Mouse (Mus musculus): ENCODE results near the gene Slc44a5. TPM values are rescaled to one million over a fixed set of nuclear protein-coding genes. Genes with fewer than 3 reads are reported as not detected.

Slc44a5 gene
- polyA plus RNA-seq, 1 experiment from 2014 or later: 0.81 TPM

DNA sequence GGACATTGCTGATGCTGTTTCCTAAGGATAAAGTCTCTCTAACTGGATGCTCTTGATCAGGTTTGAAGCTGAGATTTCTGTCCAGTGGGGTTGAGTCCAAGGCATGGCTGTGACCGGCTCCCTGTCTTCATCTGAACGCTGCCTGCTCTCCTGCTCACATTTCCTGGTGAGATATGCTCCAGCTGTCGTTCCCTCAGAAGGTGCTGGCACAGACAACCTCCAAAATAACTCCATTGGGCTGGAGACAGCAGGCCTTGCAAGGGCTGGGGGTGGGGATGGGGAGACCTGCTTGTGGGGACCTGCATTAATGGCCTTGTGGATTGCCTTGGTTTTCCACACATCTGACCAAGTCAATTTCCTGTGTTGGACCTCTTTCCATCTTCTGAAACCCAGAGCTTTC lies 311.0 kb downstream of the Slc44a5 start:
- H3K27me3 ChIP-seq (ENCODE audit: control insufficient read depth, insufficient read depth, low read length): no peaks in the 10 kb centered on the region
- ATAC-seq (ENCODE audit: low FRiP score, low TSS enrichment): 0 out of 2 replicates have a peak, but pooled peaks have one; percentile 33
- no peak overlapping the region for H3K9ac ChIP-seq (ENCODE audit: low read depth, low read length)
- H3K4me3 ChIP-seq (ENCODE audit: low read length): no peak overlapping the region
- no peaks in the 10 kb centered on the region for H3K36me3 ChIP-seq (ENCODE audit: control insufficient read depth, insufficient read depth, low read length)
- H3K4me1 ChIP-seq (ENCODE audit: control insufficient read depth, insufficient read depth, low read length): 0 out of 2 replicates have a peak, but pooled peaks cover 5% of the 10 kb centered on the region
- H3K27ac ChIP-seq (ENCODE audit: low read depth, low read length): no peak overlapping the region
- H3K9me3 ChIP-seq (ENCODE audit: control insufficient read depth, low read length): no peaks in the 10 kb centered on the region
- WGBS: 20% methylated on average over 3 of the region's 3 CpGs
- no peak overlapping the region for H3K4me2 ChIP-seq (replicated peaks; ENCODE audit: low read depth, low read length)

DNA sequence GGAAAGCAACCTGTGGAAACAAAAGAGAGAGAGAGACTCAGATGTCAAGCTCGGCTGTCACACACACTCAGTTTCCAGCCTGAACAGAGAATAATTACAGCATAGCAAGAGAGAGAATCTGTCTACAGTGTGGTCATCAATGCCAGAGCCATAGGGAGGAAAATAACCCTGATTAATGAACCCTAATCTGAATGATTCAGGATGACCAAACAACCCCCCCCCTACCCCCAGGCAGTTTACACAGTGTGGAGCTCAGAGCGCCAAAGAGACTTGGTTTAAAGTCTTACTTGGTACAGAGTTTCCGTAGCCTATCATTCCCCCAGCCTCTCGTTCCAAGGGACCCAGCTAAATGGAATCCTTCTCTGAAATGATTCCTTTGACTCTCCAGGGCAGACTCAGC lies 312.1 kb downstream of the Slc44a5 start:
- no peak overlapping the region for H3K9ac ChIP-seq (ENCODE audit: low read depth, low read length)
- ATAC-seq (ENCODE audit: low FRiP score, low TSS enrichment): 0 out of 2 replicates have a peak, but pooled peaks have one; percentile 32
- H3K36me3 ChIP-seq (ENCODE audit: control insufficient read depth, insufficient read depth, low read length): no peaks in the 10 kb centered on the region
- no peaks in the 10 kb centered on the region for H3K9me3 ChIP-seq (ENCODE audit: control insufficient read depth, low read length)
- no peaks in the 10 kb centered on the region for H3K27me3 ChIP-seq (ENCODE audit: control insufficient read depth, insufficient read depth, low read length)
- no peak overlapping the region for H3K4me2 ChIP-seq (replicated peaks; ENCODE audit: low read depth, low read length)
- H3K27ac ChIP-seq (ENCODE audit: low read depth, low read length): no peak overlapping the region
- H3K4me1 ChIP-seq (ENCODE audit: control insufficient read depth, insufficient read depth, low read length): 0 out of 2 replicates have a peak, but pooled peaks cover 5% of the 10 kb centered on the region
- H3K4me3 ChIP-seq (ENCODE audit: low read length): no peak overlapping the region
- 40% methylated on average over 4 of the region's 4 CpGs for WGBS

DNA sequence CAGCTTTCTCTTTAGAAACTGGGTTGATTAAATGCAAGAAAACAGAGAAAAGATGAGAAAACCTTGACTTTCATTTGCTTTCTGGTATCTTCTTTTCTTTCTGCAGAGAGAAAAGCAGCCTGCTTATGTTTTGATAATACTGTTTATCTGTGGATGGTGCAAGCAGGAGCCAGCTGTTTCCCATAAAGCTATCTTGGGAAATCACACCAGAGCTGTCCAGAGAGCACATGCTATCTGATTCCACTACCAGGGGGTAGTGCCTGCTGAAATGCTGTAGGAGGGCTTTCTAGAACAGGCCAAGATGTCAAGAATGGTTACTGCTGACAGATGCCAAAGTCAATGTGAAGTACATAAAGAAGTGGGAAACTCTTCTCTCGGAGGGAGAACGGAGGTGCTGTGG lies 314.0 kb downstream of the Slc44a5 start:
- Histone ChIP-seq H3K4me3 (ENCODE audit: low read length) (no peak overlapping the region), H3K4me2 (replicated peaks; ENCODE audit: low read depth, low read length) (no peak overlapping the region), H3K36me3 (ENCODE audit: control insufficient read depth, insufficient read depth, low read length) (no peaks in the 10 kb centered on the region), H3K27me3 (ENCODE audit: control insufficient read depth, insufficient read depth, low read length) (no peaks in the 10 kb centered on the region), H3K9me3 (ENCODE audit: control insufficient read depth, low read length) (no peaks in the 10 kb centered on the region), H3K9ac (ENCODE audit: low read depth, low read length) (no peak overlapping the region), H3K4me1 (ENCODE audit: control insufficient read depth, insufficient read depth, low read length) (0 out of 2 replicates have a peak, but pooled peaks cover 5% of the 10 kb centered on the region), H3K27ac (ENCODE audit: low read depth, low read length) (no peak overlapping the region)
- peak; percentile 76; the same call in 1 of the 2 replicates for ATAC-seq (ENCODE audit: low FRiP score, low TSS enrichment)
- WGBS: 42% methylated on average over 2 of the region's 2 CpGs

DNA sequence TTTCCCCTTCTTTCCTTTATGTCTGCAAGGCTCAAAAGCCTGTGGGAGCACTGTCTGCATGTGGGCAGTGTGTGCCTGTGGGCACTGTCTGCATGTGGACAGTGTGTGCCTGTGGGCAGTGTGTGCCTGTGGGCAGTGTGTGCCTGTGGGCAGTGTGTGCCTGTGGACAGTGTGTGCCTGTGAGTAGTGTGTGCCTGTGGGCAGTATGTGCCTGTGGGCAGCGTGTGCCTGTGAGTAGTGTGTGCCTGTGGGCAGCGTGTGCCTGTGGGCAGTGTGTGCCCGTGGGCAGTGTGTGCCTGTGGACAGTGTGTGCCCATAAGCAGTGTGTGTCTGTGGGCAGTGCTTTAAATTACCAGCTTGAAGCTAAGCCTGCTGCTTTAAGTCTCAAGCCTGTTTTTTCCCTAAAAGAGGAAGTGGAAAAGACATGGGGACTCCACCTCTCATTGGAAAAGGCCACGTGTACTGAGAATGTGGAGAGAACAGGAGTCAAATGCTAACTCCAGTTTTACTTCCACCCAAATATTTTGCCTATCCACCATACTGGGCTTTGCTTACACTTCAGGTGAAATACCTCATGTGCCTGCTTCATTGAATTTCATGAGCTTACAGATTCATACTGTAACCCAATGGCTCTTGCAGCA lies 315.3 kb downstream of the Slc44a5 start:
- ATAC-seq (ENCODE audit: low FRiP score, low TSS enrichment): no peak
- Histone ChIP-seq H3K9ac (ENCODE audit: low read depth, low read length) (no peak overlapping the region), H3K4me2 (replicated peaks; ENCODE audit: low read depth, low read length) (no peak overlapping the region), H3K27ac (ENCODE audit: low read depth, low read length) (no peak overlapping the region), H3K36me3 (ENCODE audit: control insufficient read depth, insufficient read depth, low read length) (no peaks in the 10 kb centered on the region), H3K4me1 (ENCODE audit: control insufficient read depth, insufficient read depth, low read length) (0 out of 2 replicates have a peak, but pooled peaks cover 5% of the 10 kb centered on the region), H3K27me3 (ENCODE audit: control insufficient read depth, insufficient read depth, low read length) (no peaks in the 10 kb centered on the region), H3K9me3 (ENCODE audit: control insufficient read depth, low read length) (no peaks in the 10 kb centered on the region), H3K4me3 (ENCODE audit: low read length) (no peak overlapping the region)
- WGBS: 70% methylated on average over 4 of the region's 4 CpGs

DNA sequence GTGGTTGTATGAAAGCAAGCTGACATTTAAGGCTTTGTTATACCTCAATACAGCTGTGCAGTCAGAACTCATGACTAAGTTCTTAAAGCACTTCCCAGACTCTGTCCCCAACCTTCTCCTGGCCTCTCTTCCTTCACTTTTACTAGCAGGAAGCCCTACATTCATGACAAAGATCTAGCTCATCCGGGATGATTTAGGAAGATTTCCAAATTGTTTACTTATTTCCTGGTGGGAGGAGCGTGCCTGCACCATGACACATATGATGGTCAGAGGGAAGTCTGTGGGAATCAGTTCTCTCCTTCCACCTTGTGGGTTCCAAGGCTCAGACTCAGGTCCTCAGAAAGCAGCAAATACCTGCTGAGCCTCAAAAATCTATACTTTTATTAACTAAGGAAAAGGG lies 317.1 kb downstream of the Slc44a5 start:
- 73% methylated on average over 2 of the region's 2 CpGs for WGBS
- H3K4me2 ChIP-seq (replicated peaks; ENCODE audit: low read depth, low read length): no peak overlapping the region

DNA sequence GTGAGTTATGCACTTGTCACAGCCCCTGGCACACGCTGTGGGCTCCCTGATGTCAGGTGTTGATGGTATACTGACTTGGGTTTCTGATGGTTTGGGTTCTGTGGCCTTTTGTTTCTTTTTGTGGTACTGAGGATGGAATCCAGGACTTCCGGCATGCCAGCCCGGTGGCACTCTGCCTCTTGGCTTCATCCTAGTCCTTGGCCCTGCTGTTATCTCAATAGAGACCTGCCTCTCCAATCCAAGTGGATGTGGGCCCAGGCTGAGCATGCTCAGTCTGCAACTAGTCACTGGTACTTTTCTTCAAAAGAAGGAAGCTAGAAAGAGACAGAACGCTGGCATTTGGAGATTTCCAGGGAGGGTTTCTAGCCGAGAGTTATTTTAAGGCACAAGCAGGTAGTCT lies 318.9 kb downstream of the Slc44a5 start:
- no peaks in the 10 kb centered on the region for H3K27me3 ChIP-seq (ENCODE audit: control insufficient read depth, insufficient read depth, low read length)
- 80% methylated on average over 5 of the region's 5 CpGs for WGBS
- H3K4me2 ChIP-seq (replicated peaks; ENCODE audit: low read depth, low read length): no peak overlapping the region
- no peak for ATAC-seq (ENCODE audit: low FRiP score, low TSS enrichment)
- no peaks in the 10 kb centered on the region for H3K36me3 ChIP-seq (ENCODE audit: control insufficient read depth, insufficient read depth, low read length)
- no peaks in the 10 kb centered on the region for H3K9me3 ChIP-seq (ENCODE audit: control insufficient read depth, low read length)
- H3K27ac ChIP-seq (ENCODE audit: low read depth, low read length): no peak overlapping the region
- no peak overlapping the region for H3K9ac ChIP-seq (ENCODE audit: low read depth, low read length)
- no peak overlapping the region for H3K4me3 ChIP-seq (ENCODE audit: low read length)
- H3K4me1 ChIP-seq (ENCODE audit: control insufficient read depth, insufficient read depth, low read length): no peaks in the 10 kb centered on the region

More for the DNA sequence above, 317.1 kb downstream of the Slc44a5 start:
- Histone ChIP-seq H3K27ac (ENCODE audit: low read depth, low read length) (no peak overlapping the region), H3K9me3 (ENCODE audit: control insufficient read depth, low read length) (no peaks in the 10 kb centered on the region), H3K9ac (ENCODE audit: low read depth, low read length) (no peak overlapping the region), H3K27me3 (ENCODE audit: control insufficient read depth, insufficient read depth, low read length) (no peaks in the 10 kb centered on the region), H3K4me1 (ENCODE audit: control insufficient read depth, insufficient read depth, low read length) (no peaks in the 10 kb centered on the region), H3K4me3 (ENCODE audit: low read length) (no peak overlapping the region), H3K36me3 (ENCODE audit: control insufficient read depth, insufficient read depth, low read length) (no peaks in the 10 kb centered on the region)
- no peak for ATAC-seq (ENCODE audit: low FRiP score, low TSS enrichment)

DNA sequence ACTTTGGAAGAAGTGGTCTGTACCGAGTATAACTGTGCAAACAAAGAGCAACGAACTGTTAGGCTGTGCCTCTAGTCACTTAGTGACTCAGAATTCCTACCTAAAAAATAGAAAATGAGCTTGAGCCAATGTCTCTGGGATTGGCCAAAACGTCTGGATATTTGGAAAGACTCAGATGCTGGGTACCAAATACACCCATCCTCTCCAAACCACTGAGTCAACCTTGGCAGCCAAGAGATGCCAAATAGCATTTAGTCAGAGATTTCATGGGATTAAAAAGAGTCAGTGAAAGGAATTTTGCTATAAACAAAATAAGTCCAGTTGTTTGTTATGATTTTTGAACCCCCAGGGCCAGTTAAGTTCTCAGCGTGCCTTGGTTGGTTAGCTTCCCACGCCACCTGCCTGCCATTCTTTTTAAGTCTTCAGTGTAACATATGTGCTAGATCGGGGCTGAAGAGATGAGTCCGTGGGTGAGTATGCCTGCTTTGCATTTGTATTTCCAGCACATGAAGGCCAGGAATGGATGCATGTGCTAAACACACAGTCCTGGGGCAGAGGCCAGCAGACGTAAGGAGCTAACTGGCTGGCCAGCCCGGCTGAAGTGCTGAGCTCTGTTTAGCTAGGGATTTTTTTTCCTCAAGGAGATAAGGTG lies 320.7 kb downstream of the Slc44a5 start:
- H3K4me2 ChIP-seq (replicated peaks; ENCODE audit: low read depth, low read length): no peak overlapping the region
- no peak for ATAC-seq (ENCODE audit: low FRiP score, low TSS enrichment)
- H3K4me1 ChIP-seq (ENCODE audit: control insufficient read depth, insufficient read depth, low read length): no peaks in the 10 kb centered on the region
- no peak overlapping the region for H3K27ac ChIP-seq (ENCODE audit: low read depth, low read length)
- H3K27me3 ChIP-seq (ENCODE audit: control insufficient read depth, insufficient read depth, low read length): no peaks in the 10 kb centered on the region
- H3K9ac ChIP-seq (ENCODE audit: low read depth, low read length): no peak overlapping the region
- no peaks in the 10 kb centered on the region for H3K36me3 ChIP-seq (ENCODE audit: control insufficient read depth, insufficient read depth, low read length)
- no peak overlapping the region for H3K4me3 ChIP-seq (ENCODE audit: low read length)
- WGBS: 77% methylated on average over 9 of the region's 9 CpGs
- H3K9me3 ChIP-seq (ENCODE audit: control insufficient read depth, low read length): no peaks in the 10 kb centered on the region

DNA sequence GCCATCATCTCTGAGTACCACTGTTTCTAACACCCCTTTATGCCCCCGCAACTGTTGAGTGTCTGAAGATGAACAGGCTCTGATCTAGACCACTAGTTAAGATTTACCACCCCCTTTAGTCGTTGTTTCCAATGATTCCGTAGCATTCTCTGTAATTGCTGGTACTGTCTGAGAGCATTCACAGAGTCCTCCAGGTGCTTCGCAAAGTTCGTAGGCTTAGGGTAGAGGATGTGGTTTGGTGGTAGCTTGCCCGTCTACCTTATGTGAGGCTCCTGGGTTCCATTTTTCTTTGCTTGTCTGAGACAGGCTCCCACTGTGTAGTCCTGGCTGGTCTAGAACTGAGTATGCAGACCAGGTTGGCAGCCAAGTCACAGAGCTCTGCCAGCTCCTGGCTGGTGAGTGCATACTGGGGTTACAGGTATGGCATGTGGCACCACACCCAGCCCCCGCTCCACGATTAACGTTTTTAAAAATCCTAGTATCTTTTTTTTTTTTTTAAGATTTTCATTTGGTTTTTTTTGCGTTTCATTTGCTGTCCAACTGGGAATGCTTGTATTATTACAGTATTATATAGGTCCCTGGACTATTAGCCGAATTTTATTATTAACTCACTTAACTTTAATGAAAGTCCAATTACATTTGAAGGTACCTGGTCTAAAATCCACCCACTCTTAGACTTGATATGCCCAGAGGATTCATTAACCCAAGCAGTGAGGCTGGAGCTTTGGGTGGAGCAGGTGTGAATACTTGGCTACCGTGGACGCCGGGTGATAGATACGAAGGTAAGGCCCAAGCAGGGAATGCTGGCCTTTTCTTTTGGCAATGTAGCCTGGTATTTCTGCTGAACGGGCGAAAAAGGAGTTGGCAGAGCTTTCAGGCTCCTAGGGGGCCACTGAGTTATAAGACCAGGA lies 321.9 kb downstream of the Slc44a5 start:
- ATAC-seq (ENCODE audit: low FRiP score, low TSS enrichment): no peak
- H3K9ac ChIP-seq (ENCODE audit: low read depth, low read length): no peak overlapping the region

More for the DNA sequence above, 321.9 kb downstream of the Slc44a5 start:
- Histone ChIP-seq H3K27ac (ENCODE audit: low read depth, low read length) (no peak overlapping the region), H3K4me1 (ENCODE audit: control insufficient read depth, insufficient read depth, low read length) (no peaks in the 10 kb centered on the region), H3K9me3 (ENCODE audit: control insufficient read depth, low read length) (no peaks in the 10 kb centered on the region), H3K4me2 (replicated peaks; ENCODE audit: low read depth, low read length) (no peak overlapping the region), H3K36me3 (ENCODE audit: control insufficient read depth, insufficient read depth, low read length) (no peaks in the 10 kb centered on the region), H3K27me3 (ENCODE audit: control insufficient read depth, insufficient read depth, low read length) (no peaks in the 10 kb centered on the region), H3K4me3 (ENCODE audit: low read length) (no peak overlapping the region)
- 93% methylated on average over 17 of the region's 17 CpGs for WGBS

Data from kidney, embryonic 14.5 days (tissue).